Mouse (Mus musculus): ENCODE measurements around the gene Fmnl2.

DNA sequence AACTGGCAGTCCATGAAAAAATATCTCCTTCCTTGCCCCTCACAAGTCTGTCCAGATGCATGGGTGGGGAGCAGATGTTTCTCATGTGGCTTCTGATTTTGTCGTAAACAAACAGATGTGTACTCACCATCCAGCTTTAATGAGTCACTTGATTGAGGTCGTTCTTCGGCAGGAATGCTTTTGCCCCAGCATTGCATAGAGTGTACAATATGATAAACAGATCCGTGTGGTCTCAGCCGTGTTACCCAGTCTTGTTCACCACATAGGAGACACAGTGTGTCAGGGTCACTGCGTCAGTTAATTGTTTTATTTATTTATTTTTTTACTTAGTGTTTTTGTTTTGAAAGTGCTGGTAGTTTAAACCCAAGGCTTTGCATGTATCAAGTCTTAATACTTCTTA lies 189.4 kb downstream of the Fmnl2 start:
- TF ChIP-seq CTCF (IDR thresholded peaks at IDR 0.05; ENCODE audit: low read depth), result no peak
- no peak for TF ChIP-seq EP300 (IDR thresholded peaks at IDR 0.05; ENCODE audit: low read depth)

Data from liver, postnatal 0 days (tissue).